Mouse (Mus musculus): ENCODE measurements around the gene Cdkl3. TPM values are rescaled to one million over a fixed set of nuclear protein-coding genes. Genes with fewer than 3 reads are reported as not detected.

Gene Cdkl3
- polyA plus RNA-seq, 1 experiment from 2014 or later, result 13.4 TPM

DNA sequence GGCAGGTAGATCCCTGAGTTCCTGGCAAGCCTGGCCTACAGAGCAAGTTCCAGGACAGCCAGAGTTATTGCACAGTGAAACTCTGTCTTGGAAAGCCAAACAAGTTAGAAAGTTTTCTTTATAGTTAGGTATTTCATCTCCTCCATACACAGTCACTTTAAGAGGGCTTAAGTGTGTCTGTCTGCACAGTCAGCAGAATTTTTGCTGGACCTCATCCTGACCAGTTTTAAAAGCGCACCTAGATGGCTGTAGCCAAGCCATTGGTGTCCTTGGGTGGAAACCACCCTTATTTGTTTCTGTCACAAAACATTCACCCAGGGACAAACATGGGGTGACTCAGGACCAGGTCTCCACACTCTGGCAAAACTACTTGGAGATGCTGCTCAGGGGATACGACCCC is 76.6 kb downstream of the Cdkl3 start:
- Histone ChIP-seq H3K4me1 (peaks cover 3% of the 10 kb centered on the region; the same call in 1 of the 2 replicates), H3K36me3 (no peaks in the 10 kb centered on the region), H3K4me3 (no peak overlapping the region), H3K9me3 (no peaks in the 10 kb centered on the region), H3K9ac (no peak overlapping the region), H3K27me3 (no peaks in the 10 kb centered on the region), H3K4me2 (replicated peaks) (no peak overlapping the region), H3K27ac (no peak overlapping the region)
- ATAC-seq (ENCODE audit: insufficient number of reproducible peaks, insufficient read depth, low FRiP score, low TSS enrichment), result no peak
- WGBS, result 93% methylated on average over 2 of the region's 2 CpGs

DNA sequence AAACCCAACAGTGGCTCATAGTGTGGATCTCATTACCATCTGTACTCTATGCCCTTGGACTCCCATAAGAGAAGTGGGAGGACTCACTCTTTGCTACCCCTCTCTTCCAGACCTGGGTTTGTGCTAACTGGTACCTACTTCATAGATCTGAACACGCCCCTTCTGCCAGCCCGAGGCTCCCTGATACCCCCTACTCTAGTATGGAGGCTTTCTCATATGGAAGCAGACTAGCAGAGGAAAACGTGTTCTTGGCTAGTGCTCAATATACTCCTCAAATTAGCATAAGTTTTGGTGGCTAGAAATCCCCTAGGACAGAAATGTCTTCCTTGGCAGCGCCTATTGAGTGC is 81.8 kb downstream of the Cdkl3 start:
- Histone ChIP-seq H3K27ac (peak overlapping the region; percentile 67; the same call in 1 of the 2 replicates), H3K27me3 (no peaks in the 10 kb centered on the region), H3K4me2 (replicated peaks) (no peak overlapping the region), H3K9ac (no peak overlapping the region), H3K4me1 (peaks cover 21% of the 10 kb centered on the region), H3K9me3 (no peaks in the 10 kb centered on the region), H3K4me3 (no peak overlapping the region), H3K36me3 (no peaks in the 10 kb centered on the region)
- ATAC-seq (ENCODE audit: insufficient number of reproducible peaks, insufficient read depth, low FRiP score, low TSS enrichment), result no peak
- WGBS, result 47% methylated on average over 4 of the region's 4 CpGs

DNA sequence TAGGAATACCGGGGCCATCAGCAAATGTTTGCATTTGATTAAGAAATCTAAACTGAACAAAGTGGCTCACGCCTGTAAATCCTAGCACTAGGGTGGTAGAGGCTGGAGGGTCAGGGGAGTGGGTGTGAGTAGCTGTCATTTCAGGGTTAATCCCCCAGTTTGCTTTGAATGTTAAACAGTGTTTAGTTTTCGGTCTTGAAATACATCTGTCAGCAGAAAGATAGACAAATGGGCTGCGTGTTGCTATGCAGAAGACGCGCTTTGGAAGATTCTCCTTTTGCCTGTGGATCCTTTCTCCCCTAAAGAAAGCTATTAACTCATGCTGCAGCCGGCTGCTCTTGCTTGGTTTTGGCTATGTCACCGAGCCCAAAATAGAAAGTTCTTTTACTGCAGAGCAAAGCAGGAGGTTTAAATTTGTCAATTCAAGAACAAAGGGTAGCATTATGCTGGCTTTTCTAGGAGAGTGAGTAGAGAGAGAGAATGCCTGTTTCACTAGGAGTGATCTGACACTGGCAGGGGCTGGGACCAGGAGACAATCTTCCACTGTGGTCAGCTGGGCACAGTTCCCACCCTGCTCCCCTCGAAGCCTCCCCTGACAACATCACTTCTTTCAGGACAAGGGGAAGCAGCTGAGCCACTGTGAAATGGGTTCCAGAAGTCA is 82.3 kb downstream of the Cdkl3 start:
- 23% methylated on average over 9 of the region's 9 CpGs for WGBS
- Histone ChIP-seq H3K27me3 (no peaks in the 10 kb centered on the region), H3K4me3 (no peak overlapping the region), H3K9me3 (no peaks in the 10 kb centered on the region), H3K36me3 (no peaks in the 10 kb centered on the region), H3K9ac (no peak overlapping the region), H3K4me1 (peaks cover 21% of the 10 kb centered on the region), H3K4me2 (replicated peaks) (0 out of 2 replicates have a peak overlapping the region, but pooled peaks have one; percentile 1), H3K27ac (peak overlapping the region; percentile 67)
- no peak for ATAC-seq (ENCODE audit: insufficient number of reproducible peaks, insufficient read depth, low FRiP score, low TSS enrichment)

DNA sequence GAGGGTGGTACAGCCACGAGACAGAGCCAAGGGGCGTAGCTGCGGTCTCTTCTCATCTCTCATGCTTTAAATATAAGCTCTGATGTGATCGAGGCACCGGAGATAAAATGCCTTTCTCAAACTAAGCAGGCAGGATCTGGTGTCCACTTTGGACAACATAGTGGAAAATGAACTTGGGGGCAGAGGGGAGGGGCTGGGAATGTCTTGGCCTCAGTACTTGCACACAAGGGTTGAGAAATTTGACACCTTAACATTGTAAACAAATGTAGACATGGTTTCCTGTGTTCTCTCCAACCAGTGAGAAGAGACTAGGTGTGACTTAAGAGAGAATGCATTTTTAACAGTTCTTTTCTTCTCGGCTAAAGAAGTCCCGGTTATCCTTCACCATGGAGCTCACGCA is 85.3 kb downstream of the Cdkl3 start:
- ATAC-seq (ENCODE audit: insufficient number of reproducible peaks, insufficient read depth, low FRiP score, low TSS enrichment), result no peak
- Histone ChIP-seq H3K4me3 (no peak overlapping the region), H3K27ac (no peak overlapping the region), H3K9me3 (no peaks in the 10 kb centered on the region), H3K36me3 (no peaks in the 10 kb centered on the region), H3K27me3 (no peaks in the 10 kb centered on the region), H3K4me1 (peaks cover 21% of the 10 kb centered on the region), H3K9ac (no peak overlapping the region), H3K4me2 (replicated peaks) (no peak overlapping the region; the same call in 1 of the 2 replicates)
- WGBS, result 52% methylated on average over 8 of the region's 8 CpGs

DNA sequence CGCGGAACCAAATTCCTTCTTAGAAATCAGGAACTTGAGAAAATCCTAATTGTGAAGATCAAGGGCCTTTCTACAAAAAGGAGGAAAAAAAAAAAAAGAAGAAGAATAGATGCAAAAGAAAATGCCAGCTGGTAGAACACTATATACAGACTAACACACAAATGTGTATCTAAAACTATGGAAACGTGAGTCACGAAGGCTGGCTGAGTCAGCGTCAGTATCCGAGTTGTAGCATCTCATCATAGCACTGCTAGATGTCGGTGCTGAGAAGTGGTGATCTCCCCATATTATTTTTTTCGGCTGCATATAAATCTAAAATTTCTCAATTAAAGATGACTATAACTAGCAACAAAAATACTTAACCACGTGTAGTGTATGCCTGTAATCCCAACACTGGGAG is 87.2 kb downstream of the Cdkl3 start:
- H3K27me3 ChIP-seq, result no peaks in the 10 kb centered on the region
- H3K9ac ChIP-seq, result no peak overlapping the region
- no peak overlapping the region for H3K4me3 ChIP-seq
- no peak for ATAC-seq (ENCODE audit: insufficient number of reproducible peaks, insufficient read depth, low FRiP score, low TSS enrichment)
- no peak overlapping the region for H3K4me2 ChIP-seq (replicated peaks)
- no peak overlapping the region for H3K27ac ChIP-seq
- 87% methylated on average over 9 of the region's 9 CpGs for WGBS
- H3K9me3 ChIP-seq, result no peaks in the 10 kb centered on the region
- H3K36me3 ChIP-seq, result no peaks in the 10 kb centered on the region
- H3K4me1 ChIP-seq, result peaks cover 17% of the 10 kb centered on the region

DNA sequence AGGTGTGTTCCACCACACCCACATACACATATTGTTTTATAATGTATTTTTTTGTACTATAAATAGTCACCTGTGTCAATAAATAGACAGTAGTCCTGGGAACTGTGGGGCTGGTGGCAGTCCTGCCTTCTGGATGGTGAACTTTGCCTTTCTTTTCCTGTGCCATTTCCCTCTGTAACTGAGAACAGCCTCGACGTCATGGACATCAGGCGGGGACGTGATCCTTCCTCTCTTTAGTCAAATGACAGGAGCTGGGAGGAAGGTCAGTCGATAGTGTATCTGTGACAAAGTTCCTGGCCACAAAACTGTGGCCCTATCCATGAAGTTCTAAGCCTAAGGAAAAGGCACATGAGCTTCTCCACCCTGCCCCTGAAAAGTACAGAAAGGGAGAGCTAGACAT is 90.5 kb downstream of the Cdkl3 start:
- no peak for ATAC-seq (ENCODE audit: insufficient number of reproducible peaks, insufficient read depth, low FRiP score, low TSS enrichment)
- Histone ChIP-seq H3K9ac (no peak overlapping the region), H3K4me1 (peaks cover 1% of the 10 kb centered on the region; the same call in 1 of the 2 replicates), H3K36me3 (no peaks in the 10 kb centered on the region), H3K27ac (no peak overlapping the region), H3K4me2 (replicated peaks) (no peak overlapping the region), H3K27me3 (no peaks in the 10 kb centered on the region), H3K9me3 (no peaks in the 10 kb centered on the region), H3K4me3 (no peak overlapping the region)
- 52% methylated on average over 5 of the region's 5 CpGs for WGBS

DNA sequence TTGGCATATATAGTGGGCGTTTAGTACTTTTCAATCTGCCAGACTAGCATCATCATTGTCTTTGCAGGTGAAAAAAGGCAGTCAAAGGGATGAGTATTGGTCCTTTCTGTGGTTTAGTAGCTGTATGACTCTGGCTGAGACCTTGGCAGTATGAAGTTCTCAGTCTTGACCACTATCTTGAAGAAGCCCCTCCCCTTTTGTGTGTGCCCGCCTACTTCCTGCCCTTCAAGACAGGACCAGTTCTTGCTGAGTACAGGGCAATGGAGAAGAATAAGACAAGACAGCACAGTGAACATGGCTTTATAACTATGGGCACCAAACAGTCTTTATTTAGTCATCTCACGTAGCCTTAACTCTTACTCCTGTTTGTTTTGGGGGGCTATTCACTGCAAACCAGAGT is 93.0 kb downstream of the Cdkl3 start:
- Histone ChIP-seq H3K9ac (no peak overlapping the region), H3K9me3 (no peaks in the 10 kb centered on the region), H3K4me1 (peaks cover 17% of the 10 kb centered on the region), H3K27me3 (no peaks in the 10 kb centered on the region), H3K36me3 (no peaks in the 10 kb centered on the region), H3K4me3 (no peak overlapping the region), H3K27ac (no peak overlapping the region), H3K4me2 (replicated peaks) (no peak overlapping the region)
- no peak for ATAC-seq (ENCODE audit: insufficient number of reproducible peaks, insufficient read depth, low FRiP score, low TSS enrichment)
- WGBS, result 72% methylated on average over 3 of the region's 3 CpGs

DNA sequence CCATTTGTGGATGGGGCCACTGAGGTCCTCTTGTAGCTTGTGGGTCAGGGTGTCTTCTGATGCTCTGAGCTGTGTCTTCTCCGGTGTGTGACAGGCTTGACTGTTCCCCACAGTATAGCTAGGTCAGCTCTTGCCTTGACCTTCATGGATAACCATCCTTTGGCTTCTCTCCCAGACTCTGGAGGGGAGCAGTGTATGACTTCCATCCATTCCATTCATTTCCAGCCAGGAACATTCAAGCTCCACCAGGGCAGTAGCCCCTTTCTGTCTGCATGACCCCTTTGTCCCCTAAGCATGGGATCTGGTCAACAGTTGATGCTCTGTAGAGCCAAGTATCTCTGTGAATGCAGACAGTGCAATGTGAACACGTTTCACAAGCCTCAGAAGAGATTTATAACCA is 93.6 kb downstream of the Cdkl3 start:
- H3K36me3 ChIP-seq, result no peaks in the 10 kb centered on the region
- no peaks in the 10 kb centered on the region for H3K27me3 ChIP-seq
- no peak for ATAC-seq (ENCODE audit: insufficient number of reproducible peaks, insufficient read depth, low FRiP score, low TSS enrichment)
- H3K4me3 ChIP-seq, result peak overlapping the region; percentile 98; the same call in 1 of the 2 replicates
- no peak overlapping the region for H3K27ac ChIP-seq
- H3K9ac ChIP-seq, result 0 out of 2 replicates have a peak overlapping the region, but pooled peaks have one; percentile 58
- WGBS, result 84% methylated on average over 2 of the region's 2 CpGs
- no peaks in the 10 kb centered on the region for H3K9me3 ChIP-seq
- peaks cover 17% of the 10 kb centered on the region for H3K4me1 ChIP-seq
- peak overlapping the region; percentile 83 for H3K4me2 ChIP-seq (replicated peaks)

DNA sequence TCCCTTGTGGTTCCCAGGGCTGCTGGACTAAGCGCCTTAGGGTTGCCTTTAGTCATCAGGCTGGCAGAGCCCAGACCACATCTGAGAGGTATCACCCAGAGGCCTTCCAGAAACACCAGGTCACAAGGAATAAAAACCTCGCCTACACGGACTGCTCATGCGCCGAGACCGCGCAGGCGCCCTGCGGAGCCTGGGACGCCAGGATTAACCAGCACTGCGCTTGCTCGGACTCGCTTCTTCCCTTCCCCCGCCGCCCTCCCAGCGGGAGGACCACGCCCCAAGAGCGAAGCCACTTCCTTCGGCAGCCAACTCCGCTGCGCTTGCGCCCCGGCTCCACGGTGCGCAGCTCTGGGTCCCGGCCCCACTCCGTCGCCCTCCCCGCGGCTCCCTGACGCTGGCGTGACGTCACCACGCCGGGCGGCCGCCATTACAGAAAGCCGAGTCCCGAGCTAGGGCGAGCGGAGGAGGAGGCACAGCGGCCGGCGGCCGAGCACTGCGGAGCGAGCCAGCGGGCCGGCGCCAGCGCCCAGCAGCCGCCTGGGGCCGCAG is 94.5 kb downstream of the Cdkl3 start, which contains the start of gene Ppp2ca:
TSS of gene Ppp2ca (plus strand) at position 284 of the 549 bp plus-strand sequence.
- 1% methylated on average over 53 of the region's 53 CpGs for WGBS
- peak within 1 kb of the TSS; percentile 98 for H3K4me3 ChIP-seq
- H3K9ac ChIP-seq, result peak within 1 kb of the TSS; percentile 99
- no peaks in the 10 kb centered on the region for H3K27me3 ChIP-seq
- peak; percentile 98 for ATAC-seq (ENCODE audit: insufficient number of reproducible peaks, insufficient read depth, low FRiP score, low TSS enrichment)
- H3K27ac ChIP-seq, result peak within 1 kb of the TSS; percentile 100
- H3K36me3 ChIP-seq, result no peaks in the 10 kb centered on the region
- peaks cover 17% of the 10 kb centered on the region for H3K4me1 ChIP-seq
- H3K9me3 ChIP-seq, result no peaks in the 10 kb centered on the region
- peak within 1 kb of the TSS; percentile 83 for H3K4me2 ChIP-seq (replicated peaks)

DNA sequence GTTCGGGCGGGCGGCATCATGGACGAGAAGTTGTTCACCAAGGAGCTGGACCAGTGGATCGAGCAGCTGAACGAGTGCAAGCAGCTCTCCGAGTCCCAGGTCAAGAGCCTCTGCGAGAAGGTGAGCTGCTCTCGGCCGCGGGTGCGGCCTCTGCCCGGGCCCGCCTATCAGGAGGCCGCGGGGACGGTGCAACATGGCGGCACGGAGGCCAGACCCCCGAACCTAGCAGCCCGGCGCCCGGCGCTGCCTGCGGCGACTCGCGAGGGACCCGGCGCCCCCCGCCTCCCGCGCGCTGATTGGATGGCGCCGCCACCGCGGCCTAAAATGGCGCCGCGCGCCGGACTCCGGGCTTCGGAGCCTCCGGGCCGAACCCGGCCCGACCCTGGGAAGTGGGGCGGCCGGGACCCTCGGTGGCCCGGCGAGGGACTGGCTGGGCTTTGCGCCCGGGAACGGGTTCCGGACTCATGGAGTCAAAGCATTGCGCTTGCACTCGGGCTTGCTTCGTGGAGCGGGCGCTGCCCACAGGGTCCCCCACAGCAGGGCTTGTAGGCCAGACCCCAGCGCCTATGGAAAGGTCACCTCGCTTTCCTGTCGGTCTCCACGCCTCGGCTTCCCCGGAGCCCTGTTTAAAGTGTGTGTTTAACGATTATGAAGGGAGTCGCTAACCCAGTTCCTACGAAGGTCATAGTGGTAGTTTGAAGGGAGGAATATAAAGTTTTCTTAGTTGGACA is 95.2 kb downstream of the Cdkl3 start:
- Histone ChIP-seq H3K27ac (peak overlapping the region; percentile 100), H3K4me2 (replicated peaks) (peak overlapping the region; percentile 83), H3K36me3 (no peaks in the 10 kb centered on the region), H3K9me3 (no peaks in the 10 kb centered on the region), H3K9ac (peak overlapping the region; percentile 99), H3K4me1 (peaks cover 17% of the 10 kb centered on the region), H3K4me3 (peak overlapping the region; percentile 98), H3K27me3 (no peaks in the 10 kb centered on the region)
- peak; percentile 80 for ATAC-seq (ENCODE audit: insufficient number of reproducible peaks, insufficient read depth, low FRiP score, low TSS enrichment)
- under 1% methylated on average over 69 of the region's 72 CpGs for WGBS

DNA sequence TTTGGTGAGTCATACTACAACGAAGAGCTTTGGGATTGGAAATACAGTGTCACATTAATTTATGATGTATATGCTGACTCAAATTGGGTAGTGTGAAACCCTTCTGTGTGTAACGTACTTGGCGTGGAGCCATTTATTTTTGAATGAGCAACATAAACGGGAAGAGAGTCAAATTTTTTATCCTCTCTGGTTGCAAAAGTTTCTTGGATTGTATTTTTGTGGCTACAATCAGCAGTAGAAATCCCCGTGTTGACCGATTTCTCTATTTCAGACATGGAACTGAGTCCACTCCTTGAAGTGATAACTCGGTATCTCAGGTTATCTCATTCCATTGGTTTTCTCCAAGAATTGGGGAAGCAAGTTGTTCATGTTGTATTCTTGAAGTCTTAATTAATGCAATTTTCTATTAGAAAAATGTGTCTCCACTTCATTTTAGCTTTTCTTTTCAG is 95.8 kb downstream of the Cdkl3 start:
- no peaks in the 10 kb centered on the region for H3K9me3 ChIP-seq
- WGBS, result 7% methylated on average over 7 of the region's 7 CpGs
- peak overlapping the region; percentile 99 for H3K9ac ChIP-seq
- H3K4me2 ChIP-seq (replicated peaks), result peak overlapping the region; percentile 83
- no peak for ATAC-seq (ENCODE audit: insufficient number of reproducible peaks, insufficient read depth, low FRiP score, low TSS enrichment)
- H3K27ac ChIP-seq, result no peak overlapping the region
- no peaks in the 10 kb centered on the region for H3K36me3 ChIP-seq
- peak overlapping the region; percentile 98 for H3K4me3 ChIP-seq
- H3K4me1 ChIP-seq, result peaks cover 17% of the 10 kb centered on the region
- no peaks in the 10 kb centered on the region for H3K27me3 ChIP-seq

DNA sequence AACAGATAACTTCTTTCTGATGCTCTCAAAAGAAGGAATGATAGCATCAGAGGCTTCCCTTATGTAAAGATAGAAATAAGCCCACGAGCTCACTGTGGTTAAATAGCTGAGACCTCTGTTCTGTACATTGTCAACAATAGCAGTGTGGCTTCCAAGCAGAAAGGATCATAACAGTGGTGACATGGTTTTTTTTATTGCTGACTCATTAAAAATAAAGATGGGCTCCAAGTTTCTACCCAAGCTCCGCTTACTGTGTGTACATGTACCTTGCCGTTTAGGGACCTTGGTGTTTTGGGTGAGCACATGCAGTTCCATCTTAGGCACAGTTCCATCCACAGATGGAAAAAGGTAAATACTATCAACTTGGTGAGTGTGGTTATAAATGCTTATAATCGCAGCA is 99.0 kb downstream of the Cdkl3 start:
- Histone ChIP-seq H3K9ac (no peak overlapping the region), H3K4me1 (peaks cover 17% of the 10 kb centered on the region), H3K4me2 (replicated peaks) (no peak overlapping the region), H3K27ac (no peak overlapping the region), H3K4me3 (no peak overlapping the region), H3K27me3 (no peaks in the 10 kb centered on the region), H3K9me3 (no peaks in the 10 kb centered on the region), H3K36me3 (no peaks in the 10 kb centered on the region)
- no peak for ATAC-seq (ENCODE audit: insufficient number of reproducible peaks, insufficient read depth, low FRiP score, low TSS enrichment)
- 91% methylated on average over 4 of the region's 4 CpGs for WGBS
